Mouse (Mus musculus) right cerebral cortex, postnatal 10 days (tissue): ENCODE data around the gene Igfals.

Experiments used
- DNase-seq, 2 experiments: peaks; one replicate each; pipeline ENCODE4 v3.0.0; 2021; ENCODE audit warnings: low spot score in 2 of 2

Gene Igfals

DNA sequence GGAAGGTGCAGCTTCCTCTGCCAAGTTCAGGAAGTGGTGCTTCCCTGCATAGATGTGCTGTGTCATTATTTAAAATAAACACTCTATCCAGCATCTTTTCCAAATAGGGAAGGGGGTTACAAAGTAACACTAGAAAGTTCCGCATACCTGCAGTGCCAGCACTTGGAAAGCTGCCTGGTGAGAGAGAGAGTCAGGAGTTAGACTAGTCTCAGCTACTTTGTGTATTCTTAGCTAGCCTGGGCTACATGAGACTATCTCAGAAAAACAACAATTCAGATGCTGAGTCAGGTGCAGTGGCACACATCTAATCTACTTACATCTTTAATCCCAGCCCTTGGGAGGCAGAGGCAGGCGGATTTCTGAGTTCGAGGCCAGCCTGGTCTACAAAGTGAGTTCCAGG, 4.0 kb upstream of the Igfals start:
- DNase-seq = no peak

DNA sequence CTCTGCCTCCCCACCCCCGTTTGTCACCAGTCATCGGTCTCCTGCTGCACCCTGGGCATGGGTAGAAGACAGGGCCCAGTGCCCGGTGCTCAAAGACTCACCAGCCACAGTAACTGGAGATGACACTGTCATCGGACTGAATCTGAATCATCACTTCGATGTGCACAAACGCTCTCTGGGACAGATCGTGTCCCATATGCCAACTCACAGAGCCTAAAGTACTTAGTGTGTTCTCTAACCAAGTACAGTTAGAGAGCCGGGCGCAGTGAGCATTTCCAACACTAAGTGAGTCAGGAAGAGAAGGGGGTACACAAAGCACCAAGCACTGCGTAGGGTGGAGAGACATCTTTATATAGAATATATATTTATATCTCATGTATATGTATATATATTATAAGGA, 2.1 kb downstream of the Igfals start:
- DNase-seq = no peak

DNA sequence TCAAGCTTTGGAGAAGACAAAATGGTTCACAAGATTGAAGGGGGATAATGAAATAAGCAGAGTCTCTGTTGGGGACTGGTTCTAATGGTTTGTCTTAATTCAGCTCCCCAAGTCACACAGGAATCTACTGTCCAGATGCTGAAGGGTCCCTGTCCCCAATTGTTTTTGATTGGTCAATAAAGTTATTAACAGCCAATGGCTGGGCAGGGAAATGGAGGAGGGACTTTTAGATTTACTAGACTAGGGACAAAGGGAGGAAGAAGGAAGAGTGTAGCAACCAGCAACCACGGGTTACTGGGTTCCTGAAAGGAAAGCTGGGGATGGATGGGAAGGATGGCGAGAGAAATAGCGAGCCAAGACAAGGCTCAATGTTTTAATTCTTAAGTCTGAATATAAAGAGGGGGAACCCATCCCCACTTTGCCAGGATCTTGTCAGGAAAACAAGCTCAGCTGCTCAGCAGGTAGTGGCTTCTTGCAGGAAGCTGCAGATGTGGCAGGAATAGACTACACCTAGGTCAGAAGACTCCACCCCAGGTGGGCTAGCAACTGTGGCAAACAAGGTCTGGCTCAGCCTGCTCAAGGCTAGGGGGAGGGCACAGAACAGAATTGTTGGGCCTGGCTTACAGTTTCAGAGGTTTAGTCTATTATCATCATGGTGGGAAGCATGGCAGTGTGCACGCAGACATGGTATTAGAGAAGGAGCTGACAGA, 8.1 kb downstream of the Igfals start:
- DNase-seq = no peak

DNA sequence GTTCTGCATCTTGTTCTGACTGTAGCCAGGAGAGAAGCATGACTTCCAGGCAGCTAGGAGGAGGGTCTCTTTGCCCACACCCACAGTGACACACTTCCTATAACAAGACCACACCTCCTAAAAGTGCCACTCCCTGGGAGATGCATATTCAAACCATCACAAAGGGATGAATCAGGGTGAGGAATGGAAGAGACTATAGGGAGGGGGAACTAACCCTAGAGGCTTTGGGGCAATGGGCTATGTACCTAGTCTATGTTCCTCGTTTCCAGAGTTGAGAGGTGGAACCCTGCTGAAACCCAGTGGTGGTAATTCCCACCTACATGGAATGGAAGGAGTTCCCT, 8.6 kb downstream of the Igfals start:
- no peak for DNase-seq

DNA sequence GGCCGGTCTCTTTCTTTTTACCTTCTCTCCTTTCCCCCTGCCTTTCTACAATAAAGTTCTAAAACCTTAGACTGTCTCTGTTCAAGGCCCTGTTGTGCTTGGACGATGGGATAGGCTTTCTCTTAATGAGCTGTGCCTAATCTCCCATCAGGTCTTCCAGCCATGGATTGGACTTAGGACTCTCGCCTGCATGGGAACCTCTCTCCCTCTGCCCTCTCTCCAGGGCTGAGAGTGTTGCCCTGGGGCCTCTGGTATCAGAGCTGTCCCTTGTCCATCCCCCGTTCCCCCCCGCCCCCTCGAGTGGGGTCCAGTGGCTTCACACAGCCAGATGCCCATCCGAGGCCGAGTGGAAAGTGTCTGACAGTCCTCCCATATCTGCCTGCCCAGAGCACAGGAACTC, 9.2 kb downstream of the Igfals start:
- DNase-seq = no peak

DNA sequence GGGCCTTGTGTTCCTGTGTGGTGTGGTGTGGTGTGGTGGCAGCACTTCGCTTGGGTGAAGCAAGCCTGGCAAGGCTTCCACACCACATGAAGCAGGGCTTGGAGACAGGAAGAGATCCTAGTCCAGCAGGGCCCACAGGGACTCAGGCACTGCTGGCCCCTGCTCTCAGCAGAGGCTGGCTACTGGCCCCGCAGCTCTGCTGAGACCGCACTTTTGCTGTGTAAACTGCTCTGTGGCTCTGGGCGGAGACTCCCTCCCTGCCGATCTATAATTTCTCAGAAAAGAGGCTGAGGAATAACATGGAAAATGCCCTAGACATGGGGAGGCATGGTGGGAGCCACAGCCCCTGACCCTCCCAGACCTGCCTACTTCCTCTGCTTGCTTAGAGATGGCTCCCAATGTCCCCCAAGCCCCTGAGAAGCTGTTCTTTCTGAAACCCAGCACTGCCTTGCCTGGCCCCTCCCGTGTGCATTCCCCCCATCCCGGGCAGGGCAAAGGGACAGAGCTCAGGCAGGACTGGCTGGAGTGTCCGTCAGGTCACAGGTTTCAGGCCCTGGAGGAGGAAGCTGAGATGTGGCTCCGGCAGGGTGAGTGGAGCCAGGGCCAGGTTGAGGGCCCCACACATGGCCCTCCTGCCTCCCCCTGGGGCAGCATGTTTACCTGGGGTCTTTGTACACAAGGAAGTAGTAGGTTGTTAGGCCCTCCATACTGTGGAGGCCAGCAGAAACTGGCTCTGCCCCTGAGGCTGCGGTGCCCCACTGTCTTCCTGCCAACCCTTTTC, 11.7 kb downstream of the Igfals start:
- DNase-seq = no peak

DNA sequence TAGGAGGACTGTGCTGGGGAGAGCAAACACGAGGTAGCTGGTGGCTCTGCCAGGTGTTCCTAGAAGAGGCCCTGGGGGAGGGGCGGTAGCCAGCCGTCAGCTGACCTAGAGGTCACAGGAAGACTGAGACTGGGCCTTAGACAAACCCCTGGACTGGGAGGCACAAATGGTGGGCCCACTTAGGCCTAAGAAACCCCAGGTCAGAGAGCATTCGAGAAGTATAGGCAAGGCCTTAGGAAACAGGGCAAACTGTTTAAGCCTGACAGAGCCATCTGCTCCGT, 12.3 kb downstream of the Igfals start:
- DNase-seq = no peak

DNA sequence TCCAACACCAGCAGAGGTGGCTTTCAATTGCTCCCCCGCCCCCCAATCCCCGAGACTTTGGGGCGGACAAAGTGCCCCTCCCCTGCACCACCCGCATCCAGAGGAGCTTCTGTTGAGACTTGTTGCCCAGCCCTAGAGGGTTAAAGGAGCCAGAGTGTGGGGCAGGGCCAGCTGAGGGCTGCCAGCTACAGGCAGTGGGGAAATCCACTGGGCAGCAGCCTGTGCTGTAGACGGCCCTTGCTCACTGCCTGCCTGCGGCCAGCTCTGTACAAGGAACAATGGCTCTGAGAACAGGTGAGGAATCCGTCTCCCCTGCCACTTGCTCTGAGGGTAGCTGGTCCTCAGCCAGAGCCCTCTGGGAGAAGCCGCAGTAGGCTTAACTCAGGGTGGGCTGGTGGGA, 12.7 kb downstream of the Igfals start:
- DNase-seq = no peak

DNA sequence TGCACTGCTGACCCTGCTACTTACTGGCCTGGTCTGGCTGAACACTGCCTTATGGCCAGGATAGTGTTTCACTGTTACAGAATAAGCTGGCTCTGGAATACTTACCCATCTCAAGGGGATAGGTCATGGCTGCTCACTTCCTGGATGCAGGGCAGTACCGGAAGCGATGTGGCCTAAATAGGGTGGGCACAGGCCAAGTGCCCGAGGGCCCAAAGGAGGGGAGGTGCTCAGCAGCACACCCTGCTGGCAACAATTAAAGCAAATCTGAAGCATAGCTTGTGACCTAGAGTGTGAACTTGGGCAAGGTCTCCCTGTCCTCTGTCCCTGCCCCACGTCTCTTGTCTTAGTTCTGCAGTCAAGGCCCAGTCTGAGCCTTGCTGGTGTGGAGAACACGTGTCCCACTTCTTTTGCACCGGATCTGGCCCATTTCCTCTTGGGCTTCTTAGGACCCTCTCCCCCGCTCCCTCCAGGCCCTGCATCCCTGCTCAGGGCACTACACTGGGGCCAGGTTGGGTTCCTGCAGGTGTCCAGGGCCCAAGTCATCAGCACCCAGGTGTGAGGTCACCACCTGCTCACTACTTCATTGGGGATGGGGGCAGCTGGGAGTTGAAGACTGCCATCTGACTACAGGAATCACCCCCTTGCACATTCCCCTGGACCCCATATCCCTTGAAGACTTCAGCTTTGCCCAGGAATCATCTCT, 16.1 kb downstream of the Igfals start:
- DNase-seq = no peak

DNA sequence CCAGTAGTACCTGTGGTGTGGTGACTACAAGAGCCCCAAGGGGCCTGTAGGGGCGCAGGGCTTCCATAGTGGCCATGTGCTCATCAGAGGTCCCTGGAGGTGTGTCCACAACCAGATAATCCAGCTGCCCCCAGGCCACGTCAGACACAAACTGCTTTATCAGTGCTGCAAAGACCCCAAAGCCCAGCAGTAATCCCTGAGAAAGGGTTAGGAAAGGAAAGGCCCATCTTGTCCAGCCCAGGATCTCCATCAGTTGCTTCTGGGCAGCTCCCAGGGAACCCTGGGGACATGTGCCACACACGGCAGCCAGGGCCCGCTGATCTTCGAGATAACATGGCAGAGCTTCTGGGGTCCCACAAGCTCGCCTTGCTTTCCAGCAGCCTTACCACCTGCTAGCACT, 18.6 kb downstream of the Igfals start:
- DNase-seq = no peak

DNA sequence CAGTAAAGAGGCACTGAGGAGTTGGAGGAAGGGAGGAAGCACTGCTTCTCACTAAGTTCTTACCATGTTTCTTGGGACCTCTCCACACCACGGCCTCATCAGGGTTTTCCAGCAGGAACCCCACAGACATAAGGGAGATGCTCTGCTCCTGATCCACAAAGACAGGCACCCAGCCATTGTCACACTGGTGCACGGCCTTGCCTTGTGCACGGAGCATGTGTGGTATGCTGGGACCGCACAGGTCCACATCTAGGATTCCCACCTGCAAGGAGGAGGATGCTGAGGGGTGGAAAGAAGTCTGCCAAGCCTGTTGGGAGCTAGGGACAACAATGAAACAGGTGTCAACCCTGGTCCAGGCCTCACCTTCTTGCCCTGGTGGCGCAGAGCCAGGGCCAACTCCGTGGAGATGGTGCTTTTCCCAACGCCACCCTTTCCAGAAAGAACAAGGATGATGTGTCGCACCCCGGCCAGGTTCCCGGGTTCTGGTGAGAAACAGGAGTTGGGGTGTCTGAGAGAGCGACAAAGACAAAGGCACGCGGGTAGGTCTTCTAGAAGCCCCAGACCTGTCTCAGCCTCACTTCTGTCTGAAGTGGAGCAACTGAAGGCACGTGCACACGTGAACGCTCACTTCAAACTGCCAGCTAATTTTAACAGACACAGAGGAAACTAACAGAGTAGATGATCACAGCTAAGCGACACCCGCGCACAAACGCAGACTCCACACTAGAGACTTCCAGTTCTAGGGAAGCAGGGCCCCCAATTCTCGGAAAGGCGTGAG, 19.7 kb downstream of the Igfals start:
- DNase-seq = peak in 1 of 2 experiments; percentile 63

DNA sequence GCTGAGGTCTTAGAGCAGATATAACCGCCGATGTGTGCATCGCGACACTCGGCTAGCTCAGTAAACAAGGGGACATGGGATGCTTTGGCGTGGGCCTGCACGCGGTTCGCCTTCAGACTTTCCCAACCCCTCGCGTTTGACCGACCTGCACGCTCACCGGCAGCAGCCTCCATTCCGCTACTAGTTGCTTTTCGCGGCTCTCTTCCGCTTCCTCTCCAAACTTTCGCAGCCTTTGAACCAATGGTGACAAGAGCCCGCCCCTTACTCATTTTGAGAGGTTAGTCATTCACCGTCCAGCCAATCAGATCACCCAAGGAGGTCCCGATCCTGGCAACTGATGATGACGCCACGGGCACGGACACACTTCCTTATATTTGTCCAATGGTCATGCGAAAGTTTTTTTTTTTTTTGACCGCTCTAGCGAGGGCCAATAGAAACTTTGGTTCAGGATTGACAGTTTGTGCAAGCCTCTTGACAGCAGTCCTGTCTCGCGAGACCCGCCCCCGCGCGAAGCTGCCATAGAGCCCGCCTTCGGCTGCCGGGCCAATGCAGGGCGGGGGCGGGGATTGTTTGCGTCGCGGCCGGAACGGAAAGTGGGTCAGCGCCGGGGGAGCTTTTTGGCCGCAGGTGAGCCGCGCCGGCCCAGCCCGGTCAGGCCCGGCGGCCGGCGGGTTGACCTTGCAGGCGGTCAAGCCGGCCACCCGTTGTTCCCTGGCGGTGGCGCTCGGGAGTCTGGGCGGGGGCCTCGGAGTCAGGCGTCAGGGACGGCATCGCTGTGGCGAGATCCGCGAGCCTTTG, 20.5 kb downstream of the Igfals start, which contains the start of the genes Nubp2 and Spsb3:
TSS of gene Nubp2 (minus strand) at position 216 of the 798 bp plus-strand sequence.
TSS of gene Spsb3 (plus strand) at position 510 of the 798 bp plus-strand sequence.
- peak; percentile 99 to 100 for DNase-seq

DNA sequence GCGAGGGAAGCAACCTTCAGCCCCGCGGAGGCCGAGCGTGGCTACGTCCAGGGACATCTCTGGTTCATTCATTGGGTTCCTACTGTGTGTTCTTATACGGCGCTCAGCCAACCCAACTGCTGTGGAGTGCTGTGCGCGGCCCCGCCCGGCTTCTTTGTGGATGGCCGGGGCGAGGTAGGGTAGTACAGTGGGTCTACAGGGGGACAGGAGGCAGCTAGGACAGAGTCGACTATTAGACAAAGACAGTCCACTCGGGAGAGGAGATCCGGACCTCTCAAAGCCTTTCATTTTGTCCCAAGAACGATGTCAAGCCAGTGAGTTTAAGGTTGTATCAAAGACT, 21.1 kb downstream of the Igfals start:
- DNase-seq = no peak

DNA sequence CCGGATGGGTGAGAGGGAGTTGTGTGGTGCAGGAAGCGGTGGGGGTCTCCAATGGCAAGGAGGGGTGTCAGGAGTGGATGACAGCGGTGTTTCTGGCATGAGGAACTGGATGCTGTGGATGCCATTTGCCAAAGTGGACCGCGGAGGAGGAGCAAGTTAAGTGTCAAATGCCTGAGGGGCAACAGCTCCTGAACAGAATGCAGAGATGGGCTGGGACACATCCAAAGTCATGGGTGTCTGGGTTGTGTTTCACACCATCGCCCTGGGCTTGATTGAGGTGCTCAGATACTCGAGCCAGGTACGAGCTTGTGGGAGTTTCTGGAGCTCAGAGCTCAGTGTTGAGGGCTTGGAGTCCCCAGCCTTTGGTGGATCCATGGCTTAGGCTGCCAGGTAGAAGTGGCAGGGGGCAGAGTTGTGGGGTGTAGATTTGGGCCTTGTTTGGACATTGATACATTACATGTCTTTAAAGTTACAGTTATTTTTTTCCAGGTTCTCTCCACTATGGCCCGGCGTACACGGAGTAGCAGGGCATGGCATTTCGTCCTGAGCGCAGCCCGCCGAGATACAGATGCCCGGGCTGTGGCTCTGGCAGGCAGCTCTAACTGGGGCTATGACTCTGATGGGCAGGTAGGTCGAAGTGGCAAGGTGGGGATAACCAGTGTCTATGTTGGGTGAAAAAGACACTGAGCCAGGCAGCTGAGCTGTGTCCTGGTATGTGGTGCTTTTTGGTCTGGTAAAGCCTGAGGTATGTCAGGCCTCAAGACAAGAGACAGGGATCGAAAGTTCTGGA, 21.7 kb downstream of the Igfals start:
- DNase-seq = peak in 1 of 2 experiments; percentile 42

DNA sequence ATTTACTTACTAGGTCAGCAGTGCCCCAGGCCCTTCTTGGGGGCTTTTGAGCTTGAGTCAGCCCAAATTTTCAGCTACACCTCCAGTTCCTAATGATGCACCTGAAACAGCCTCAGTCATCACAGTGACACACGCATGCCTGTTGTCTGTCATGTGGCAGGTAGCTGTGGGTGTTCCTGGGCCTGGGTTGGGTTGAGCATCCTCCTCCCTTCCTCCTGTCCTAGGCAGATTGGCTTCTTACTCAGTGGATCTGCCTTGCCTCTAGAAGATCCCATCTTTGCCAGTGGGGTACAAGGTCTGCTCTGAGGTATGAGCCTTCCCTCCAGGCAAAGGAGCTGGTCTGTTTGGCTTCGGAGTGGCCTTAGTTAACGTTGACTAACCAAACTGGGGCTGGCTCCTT, 23.1 kb downstream of the Igfals start:
- DNase-seq = peak in 1 of 2 experiments; percentile 17

DNA sequence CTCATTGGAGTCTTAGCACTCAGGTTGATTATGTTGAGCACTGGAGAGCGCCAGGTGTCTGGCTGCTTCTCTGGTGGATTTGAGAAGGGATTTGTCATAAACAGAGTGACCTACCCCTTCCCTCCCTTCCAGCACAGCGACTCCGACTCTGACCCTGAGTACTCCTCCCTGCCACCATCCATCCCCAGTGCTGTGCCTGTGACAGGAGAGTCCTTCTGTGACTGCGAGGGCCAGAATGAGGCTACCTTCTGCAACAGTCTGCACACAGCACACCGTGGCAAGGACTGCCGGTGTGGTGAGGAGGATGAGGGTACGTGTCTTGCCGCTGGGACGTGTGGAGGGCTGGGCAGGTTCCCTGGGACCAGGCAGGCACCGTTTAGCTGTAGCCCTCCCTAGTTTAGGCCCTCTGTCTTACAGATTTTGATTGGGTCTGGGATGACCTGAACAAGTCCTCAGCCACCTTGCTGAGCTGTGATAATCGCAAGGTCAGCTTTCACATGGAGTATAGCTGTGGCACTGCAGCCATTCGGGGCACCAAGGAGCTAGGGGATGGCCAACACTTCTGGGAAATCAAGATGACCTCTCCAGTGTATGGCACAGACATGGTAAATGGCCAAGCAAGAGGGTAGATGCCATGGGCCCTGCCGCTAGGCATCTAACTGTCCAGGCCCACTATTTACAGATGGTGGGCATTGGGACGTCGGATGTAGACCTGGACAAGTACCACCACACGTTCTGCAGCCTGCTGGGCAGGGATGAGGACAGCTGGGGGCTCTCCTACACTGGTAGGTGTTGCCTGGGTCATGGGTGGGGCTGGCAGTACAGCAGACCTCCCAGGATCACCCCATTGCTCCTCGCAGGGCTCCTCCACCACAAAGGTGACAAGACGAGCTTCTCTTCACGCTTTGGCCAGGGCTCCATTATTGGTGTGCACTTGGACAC, 24.6 kb downstream of the Igfals start:
- peak in 1 of 2 experiments; percentile 48 for DNase-seq

DNA sequence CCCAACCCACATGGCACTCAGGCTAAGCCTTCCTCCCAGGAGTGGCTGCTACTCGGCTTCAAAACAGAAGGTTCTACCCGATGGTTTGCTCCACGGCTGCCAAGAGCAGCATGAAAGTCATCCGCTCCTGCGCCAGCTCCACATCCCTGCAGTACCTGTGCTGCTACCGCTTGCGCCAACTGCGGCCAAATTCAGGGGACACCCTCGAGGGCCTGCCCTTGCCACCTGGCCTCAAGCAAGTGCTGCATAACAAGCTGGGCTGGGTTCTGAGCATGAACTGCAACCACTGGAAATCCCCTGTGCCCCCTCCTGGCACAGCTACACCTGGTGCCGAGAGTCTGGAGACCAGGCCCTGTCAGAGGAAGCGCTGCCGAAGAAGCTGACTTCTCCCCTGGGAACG, 25.5 kb downstream of the Igfals start:
- DNase-seq = peak; percentile 19 to 53

DNA sequence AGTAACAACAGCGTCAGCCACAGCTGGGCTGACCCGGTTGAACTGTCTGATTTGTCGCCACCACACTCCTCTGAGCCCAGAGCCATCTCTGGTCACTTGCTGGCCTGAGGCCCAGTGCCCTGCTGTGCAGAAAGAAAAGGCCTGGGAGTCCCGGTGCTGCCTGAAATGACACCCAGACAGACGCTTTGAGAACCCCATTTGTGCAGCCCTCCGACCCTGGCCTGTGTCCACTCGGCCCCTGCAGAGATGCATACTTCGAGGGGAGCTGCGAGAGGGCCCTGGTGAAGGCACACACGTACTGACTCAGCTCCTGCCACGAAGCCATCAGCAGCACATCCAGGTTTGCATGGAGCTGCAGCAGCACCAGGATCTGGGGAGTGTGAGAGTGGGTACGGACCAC, 27.0 kb downstream of the Igfals start:
- no peak for DNase-seq

DNA sequence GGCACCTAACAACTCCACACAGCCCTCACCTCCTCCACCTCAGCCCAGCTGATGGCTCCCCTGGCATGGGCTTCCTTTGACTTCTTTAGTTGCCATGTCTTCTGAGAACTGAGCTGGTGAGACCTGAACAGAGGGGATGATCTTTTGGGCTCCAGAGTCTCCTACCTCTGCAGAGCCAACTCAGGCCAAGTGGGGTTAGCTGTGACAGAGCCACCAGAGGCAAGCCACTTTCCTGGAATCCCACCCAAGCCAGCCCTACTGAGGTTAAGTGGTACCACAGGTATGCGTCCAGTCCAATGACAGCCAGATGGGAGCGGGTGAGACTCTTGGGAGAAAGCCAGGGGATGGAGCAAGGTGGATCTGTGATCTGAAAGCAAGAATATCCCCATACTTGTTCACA, 27.5 kb downstream of the Igfals start:
- peak in 1 of 2 experiments; percentile 40 for DNase-seq
